Mouse (Mus musculus) kidney, adult 2 months (tissue): Measurements from ENCODE around the gene Zfp341.

Experiments
- CTCF ChIP-seq: fragments of 200-500 bp; conservative IDR thresholded peaks from 2 replicates; pipeline ENCODE4 v1.5.1; 2011; ENCODE audit warnings: low read depth, mild to moderate bottlenecking, control low read depth, low read length, moderate library complexity, mixed read lengths; ENCODE audit not compliant: insufficient read depth, insufficient read length
- POLR2A ChIP-seq: fragments of 200-500 bp; IDR thresholded peaks from one replicate; pipeline ENCODE4 v1.6.1; 2011; ENCODE audit warnings: low read depth, low read length, control low read depth

DNA sequence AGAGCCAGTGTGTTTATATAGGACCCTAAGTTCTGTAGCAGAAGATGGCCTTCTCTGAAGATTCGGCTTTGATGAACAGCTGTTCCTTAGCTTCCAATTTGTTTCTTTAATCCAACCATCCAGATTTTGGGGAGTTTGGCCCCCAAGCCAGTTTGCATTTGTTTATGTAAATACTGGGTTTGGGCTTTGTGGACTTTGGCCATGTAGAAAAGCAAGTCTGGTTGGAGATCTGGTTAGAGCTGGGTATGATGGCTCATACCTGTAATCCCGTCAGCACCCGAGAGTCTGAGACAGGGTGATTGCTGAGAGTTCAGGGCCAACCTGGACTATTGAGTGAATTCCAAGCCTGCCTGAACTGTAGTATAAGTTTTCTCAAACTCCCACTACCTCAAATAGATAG lies 72.7 kb downstream of the Zfp341 start:
- TF ChIP-seq CTCF (no peak), POLR2A (no peak)
